Mouse (Mus musculus) ES-E14 (cell line): ENCODE measurements around the gene Flnb.

Source experiments
- CHD2 ChIP-seq: IDR thresholded peaks from 2 replicates; pipeline ENCODE4 v1.6.1; 2014; ENCODE audit warnings: mild to moderate bottlenecking, low read depth, low read length, inconsistent platforms
- HCFC1 ChIP-seq: IDR thresholded peaks from 2 replicates; pipeline ENCODE4 v1.6.1; 2012; ENCODE audit warnings: low read length, inconsistent platforms, borderline replicate concordance; ENCODE audit not compliant: insufficient read depth
- MAFK ChIP-seq: IDR thresholded peaks from 2 replicates; pipeline ENCODE4 v1.6.1; 2014; ENCODE audit warnings: mild to moderate bottlenecking, low read depth, low read length, inconsistent platforms; ENCODE audit not compliant: insufficient read depth
- ZC3H11A ChIP-seq: IDR thresholded peaks from 2 replicates; pipeline ENCODE4 v1.6.1; 2012; ENCODE audit warnings: low read depth, mild to moderate bottlenecking, inconsistent platforms, low read length, borderline replicate concordance
- ZNF384 ChIP-seq: IDR thresholded peaks from 2 replicates; pipeline ENCODE4 v1.6.1; 2012; ENCODE audit warnings: low read depth, low read length, inconsistent platforms

- TF ChIP-seq CHD2 (no peak), ZC3H11A (no peak), MAFK (no peak), ZNF384 (no peak), HCFC1 (no peak)
Measured at GRCm38 (mm10) chr14:7818463-7819121, 835 bp downstream of the Flnb start.
